Mouse (Mus musculus) left cerebral cortex, postnatal 10 days (tissue): ENCODE results near the gene Unc119. TPM values are rescaled to one million over a fixed set of nuclear protein-coding genes. Genes with fewer than 3 reads are reported as not detected.

Experiments
- DNase-seq, 2 experiments: peaks; one replicate each; pipeline ENCODE4 v3.0.0; 2021 to 2022; ENCODE audit warnings: low spot score in 2 of 2, mixed read lengths in 1 of 2; ENCODE audit errors: extremely low spot score in 1 of 2
- intact Hi-C: fragments of 180-260 bp; cut with DNase I; formaldehyde crosslinking; loops from one replicate; pipeline ENCODE4 v1.15.1; 2025
- total RNA-seq, 2 experiments: library from RNA; stranded (reverse); gene quantifications; 2 replicates each; pipeline ENCODE4 v1.2.3; 2021

Gene Unc119
- total RNA-seq, 2 experiments from 2014 or later, result 34.6 to 35.8 TPM

- intact Hi-C loops, result loop anchor here (2.0 kb wide), 1 partner anchor 38 kb away; no protein-coding TSS in a partner anchor
- no peak for DNase-seq
These were observed 17.5 kb downstream of the Unc119 start for GRCm38 (mm10) chr11:78360789-78361131.

GRCm38 (mm10) chr11:78363309-78364007 lies 20.2 kb downstream of the Unc119 start:
- intact Hi-C loops, result no loop called here

GRCm38 (mm10) chr11:78364103-78364502 lies 20.8 kb downstream of the Unc119 start:
- intact Hi-C loops, result no loop called here
- DNase-seq, result no peak

More at GRCm38 (mm10) chr11:78363309-78364007, 20.2 kb downstream of the Unc119 start:
- no peak for DNase-seq

DNA sequence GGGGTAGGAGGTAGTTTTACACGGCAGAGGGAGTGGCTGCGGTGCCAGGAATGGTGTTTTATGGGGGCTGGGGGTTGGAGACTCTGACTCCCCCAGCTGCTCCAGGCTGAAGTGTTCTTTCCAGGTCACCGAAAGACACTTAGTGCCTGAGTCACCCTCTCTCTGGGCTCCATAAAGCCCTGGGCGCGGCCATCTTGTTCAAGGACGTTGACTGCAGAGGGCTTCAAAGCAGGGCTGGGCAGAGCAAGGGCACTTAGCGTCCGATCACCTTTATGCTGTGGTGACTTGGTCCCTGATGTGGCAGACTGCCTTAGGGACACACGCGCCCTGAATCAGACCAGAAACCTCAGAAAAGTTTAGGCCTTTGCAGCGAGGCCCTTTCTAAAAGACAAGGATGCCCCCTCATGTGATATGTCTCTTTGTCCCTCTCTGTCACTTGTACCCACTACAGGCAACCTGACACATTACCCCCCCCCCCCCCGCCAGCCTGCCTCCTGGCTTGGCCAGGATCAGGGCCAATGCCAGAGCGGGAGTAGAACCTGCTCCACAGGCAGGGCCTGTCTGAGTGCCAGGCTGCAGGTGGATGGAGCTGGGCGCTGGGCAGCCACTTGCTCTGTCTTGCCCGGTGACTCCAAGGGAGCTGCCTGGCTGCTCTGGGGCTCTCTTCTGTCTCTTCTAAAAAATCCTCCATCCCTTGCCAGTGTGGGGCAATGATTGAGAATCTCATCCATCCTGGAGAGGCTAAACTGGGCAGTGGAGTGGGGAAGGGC lies 24.4 kb downstream of the Unc119 start:
- intact Hi-C loops, result no loop called here
- DNase-seq, result no peak

GRCm38 (mm10) chr11:78370389-78370788 lies 27.1 kb downstream of the Unc119 start:
- DNase-seq, result no peak
- intact Hi-C loops, result no loop called here

GRCm38 (mm10) chr11:78371711-78372110 lies 28.4 kb downstream of the Unc119 start:
- intact Hi-C loops, result no loop called here
- DNase-seq, result no peak

- intact Hi-C loops, result no loop called here
- no peak for DNase-seq
These were observed 28.9 kb downstream of the Unc119 start for GRCm38 (mm10) chr11:78372166-78372565.

- intact Hi-C loops, result no loop called here
- no peak for DNase-seq
These were observed 29.3 kb downstream of the Unc119 start for GRCm38 (mm10) chr11:78372610-78373009.

- intact Hi-C loops, result no loop called here
- DNase-seq, result no peak
These were observed 30.9 kb downstream of the Unc119 start for GRCm38 (mm10) chr11:78374147-78374546.

DNA sequence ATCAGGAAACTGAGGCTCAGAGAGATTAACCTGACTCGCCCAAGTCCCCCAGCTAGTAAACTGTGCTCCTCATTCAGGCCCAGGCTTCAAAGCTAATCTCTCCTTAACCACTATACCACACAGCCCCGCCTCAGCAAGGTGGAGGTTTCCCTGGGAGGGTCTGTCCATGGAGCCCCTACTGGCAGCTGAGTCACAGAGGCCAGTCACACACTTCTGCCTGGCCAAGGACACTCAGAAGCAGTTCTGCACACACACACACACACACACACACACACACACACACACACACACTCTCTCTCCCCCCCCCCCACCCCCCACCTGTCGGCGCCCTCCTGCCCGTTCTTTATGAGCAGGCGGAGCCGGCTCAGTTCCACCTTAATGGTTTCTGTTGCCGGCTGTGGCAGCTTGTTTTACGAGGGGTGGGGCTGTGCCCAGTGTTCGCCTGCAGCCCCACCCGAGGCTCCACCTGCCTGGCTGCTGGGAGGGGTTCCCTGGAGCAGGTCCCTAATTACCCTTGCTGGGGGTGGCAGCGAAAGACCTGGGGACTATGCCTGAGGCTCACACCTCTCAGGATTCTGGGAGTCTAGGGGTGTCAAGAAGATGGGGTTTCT lies 34.4 kb downstream of the Unc119 start:
- intact Hi-C loops, result no loop called here
- DNase-seq, result no peak

DNA sequence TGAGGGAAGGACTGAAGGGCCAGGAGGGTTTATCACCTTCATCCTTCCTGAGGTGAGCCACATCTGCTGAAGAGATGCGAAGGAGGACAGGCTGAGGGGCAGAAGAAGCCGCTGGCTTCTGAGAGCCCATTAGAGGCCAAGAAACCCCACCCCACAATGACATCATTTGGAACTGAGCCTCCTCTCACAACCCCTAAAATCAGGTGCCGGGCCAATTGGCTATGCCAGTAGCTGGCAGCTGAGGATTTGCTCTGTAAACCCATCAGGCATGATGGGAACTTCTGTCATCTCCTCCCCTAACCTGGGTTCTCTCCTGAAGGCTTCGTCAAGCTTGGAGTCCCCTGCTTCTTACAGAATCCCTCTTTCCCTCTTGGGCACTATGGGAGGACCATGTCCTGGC lies 37.1 kb downstream of the Unc119 start:
- no peak for DNase-seq
- intact Hi-C loops, result no loop called here

GRCm38 (mm10) chr11:78380996-78381395 lies 37.7 kb downstream of the Unc119 start:
- no peak for DNase-seq
- intact Hi-C loops, result no loop called here

DNA sequence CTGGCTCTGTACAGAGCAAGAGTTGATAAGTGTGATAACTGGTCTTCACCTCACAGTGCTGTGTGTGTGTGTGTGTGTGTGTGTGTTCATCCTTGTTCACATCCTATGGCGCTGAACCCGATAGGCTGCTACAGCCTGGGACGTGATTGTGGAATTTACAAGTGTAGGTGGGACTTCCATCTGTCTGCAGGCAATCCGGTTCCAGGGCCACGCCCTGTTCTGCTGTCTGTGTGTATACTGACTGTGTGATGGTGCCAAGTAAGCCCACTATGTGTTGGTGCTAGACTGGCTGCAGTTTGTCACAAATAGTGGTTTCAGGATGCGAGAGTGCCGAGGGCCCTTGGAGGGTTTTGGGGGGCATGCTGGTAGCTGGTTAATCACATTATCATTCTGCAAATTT lies 39.0 kb downstream of the Unc119 start:
- DNase-seq, result no peak
- intact Hi-C loops, result no loop called here

- DNase-seq, result no peak
- intact Hi-C loops, result no loop called here
These were observed 39.4 kb downstream of the Unc119 start for GRCm38 (mm10) chr11:78382701-78383100.

- intact Hi-C loops, result no loop called here
- DNase-seq, result no peak
These were observed 42.5 kb downstream of the Unc119 start for GRCm38 (mm10) chr11:78385776-78386175.

GRCm38 (mm10) chr11:78386508-78387043 lies 43.3 kb downstream of the Unc119 start, which contains the start of gene Foxn1:
Gene Foxn1 (minus strand): TSS chr11:78386558.
- intact Hi-C loops, result no loop called here
- DNase-seq, result no peak

- intact Hi-C loops, result no loop called here
- no peak for DNase-seq
These were observed 49.4 kb downstream of the Unc119 start for GRCm38 (mm10) chr11:78392728-78393127.

- intact Hi-C loops, result no loop called here
- DNase-seq, result no peak
These were observed 53.7 kb downstream of the Unc119 start for GRCm38 (mm10) chr11:78396950-78397349.

- intact Hi-C loops, result no loop called here
- peak; percentile 42 to 72 for DNase-seq
These were observed 54.1 kb downstream of the Unc119 start for GRCm38 (mm10) chr11:78397397-78397796.

DNA sequence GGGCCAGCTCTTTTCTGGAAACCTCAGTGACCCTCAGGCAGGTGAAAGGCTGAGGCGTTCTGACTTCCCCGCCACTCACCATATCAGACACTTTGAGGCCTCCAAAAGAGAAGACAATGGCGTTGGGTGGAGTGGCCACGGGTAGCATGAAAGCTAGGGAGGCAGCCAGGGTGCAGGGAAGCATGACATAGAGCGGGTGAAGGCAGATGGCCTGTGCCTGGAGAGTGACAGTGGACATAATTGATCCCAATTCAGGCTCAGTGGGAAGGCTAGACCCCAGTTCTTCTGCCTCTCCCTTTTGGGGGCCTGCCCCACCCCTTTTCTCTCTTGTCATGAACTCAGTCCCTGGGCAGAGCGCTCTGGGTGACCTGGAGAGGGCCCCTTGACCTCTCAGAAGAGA lies 54.9 kb downstream of the Unc119 start:
- no peak for DNase-seq
- intact Hi-C loops, result loop anchor here (2.0 kb wide), 1 partner anchor 37 kb away; no protein-coding TSS in a partner anchor
